Mouse (Mus musculus): Measurements from ENCODE around the gene Dcun1d5. TPM values are rescaled to one million over a fixed set of nuclear protein-coding genes. Genes with fewer than 3 reads are reported as not detected.
"Not testable (repeated sequence)": the region's sequence is repeated elsewhere in the genome, so short reads cannot be mapped to it uniquely, and the experiment has no call there.

Gene Dcun1d5
- polyA plus RNA-seq (2016; fragmentation: Nextera tagmentation; extraction: Ambion mirVana): 86.6 and 108 TPM in 2 replicates

DNA sequence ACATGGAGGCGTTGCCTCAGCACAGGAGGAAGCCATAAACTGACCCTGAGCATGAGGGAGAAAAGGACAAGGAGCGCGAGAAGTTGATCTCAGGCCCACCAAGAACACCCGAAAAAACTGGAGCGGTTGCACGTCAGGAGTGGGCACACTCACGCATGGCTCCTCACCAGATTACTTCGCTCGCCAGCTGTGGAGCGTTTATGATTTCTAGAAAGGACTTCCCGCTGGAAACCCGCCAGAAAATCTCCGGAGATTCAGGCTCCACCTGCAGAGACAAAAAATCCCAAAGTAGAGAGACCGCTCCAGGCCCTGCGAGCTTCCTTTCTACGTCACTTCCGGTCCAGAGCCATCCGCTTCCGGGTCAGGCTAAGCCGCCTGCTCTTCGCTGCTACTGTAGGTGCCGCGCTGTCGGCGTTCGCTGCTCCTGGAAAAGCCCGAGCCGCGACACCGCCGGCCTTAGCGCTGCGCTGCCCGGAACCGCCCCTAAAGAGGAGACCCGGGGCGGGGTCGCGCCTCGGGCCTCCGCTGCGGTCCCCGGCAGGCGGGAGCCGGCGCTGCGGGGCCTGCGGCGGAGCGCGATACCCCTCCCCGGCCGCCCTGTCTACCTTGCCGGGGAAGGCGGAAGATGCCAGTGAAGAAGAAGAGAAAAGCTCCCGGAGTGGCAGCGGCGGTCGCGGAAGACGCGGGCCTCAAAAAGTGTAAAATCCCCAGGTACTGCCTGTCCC is at the start of gene Dcun1d5, which contains the start of gene Dync2h1:
Gene Dcun1d5 (plus strand): TSS at position 349 of the 725 bp plus-strand sequence.
Gene Dync2h1 (minus strand): TSS at position 275 of the 725 bp plus-strand sequence.
- Histone ChIP-seq H3K27me3 (ENCODE audit: insufficient read depth, poor library complexity, severe bottlenecking) (no peaks in the 10 kb centered on the region), H3K4me3 (peak within 1 kb of the TSS; percentile 92), H3K4me1 (peaks cover 6% of the 10 kb centered on the region; the same call in 1 of the 2 replicates), H3K27ac (peak within 1 kb of the TSS; percentile 95), H3K36me3 (peaks cover 8% of the 10 kb centered on the region; the same call in 1 of the 2 replicates), H3K9me3 (no peaks in the 10 kb centered on the region)
- WGBS: under 1% methylated on average over 62 of the region's 62 CpGs
- DNase-seq (ENCODE audit: low spot score): peak; percentile 96

DNA sequence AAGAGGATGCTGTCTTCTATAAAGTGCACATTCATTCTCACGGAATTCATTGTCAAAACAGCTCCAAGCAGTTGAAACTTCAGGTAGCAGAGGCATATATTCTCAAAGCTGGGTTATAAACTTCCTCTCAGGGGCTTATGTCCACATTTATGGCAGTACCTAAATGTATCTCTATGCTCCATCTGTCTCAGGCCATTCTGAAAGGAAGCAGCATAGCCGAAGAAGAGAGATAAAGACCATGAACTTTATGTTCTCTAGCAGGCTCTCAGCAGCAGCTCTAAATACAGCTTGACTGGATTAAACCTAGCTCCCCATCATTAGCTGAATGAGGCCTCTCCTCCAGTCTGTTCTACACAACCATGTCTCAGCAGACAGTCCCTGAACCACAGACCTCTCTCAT is 29.9 kb upstream of the Dcun1d5 start:
- Histone ChIP-seq H3K27ac (no peak overlapping the region), H3K4me3 (no peak overlapping the region), H3K36me3 (peaks cover 28% of the 10 kb centered on the region; the same call in 1 of the 2 replicates), H3K9me3 (no peaks in the 10 kb centered on the region), H3K4me1 (no peaks in the 10 kb centered on the region), H3K27me3 (ENCODE audit: insufficient read depth, poor library complexity, severe bottlenecking) (no peaks in the 10 kb centered on the region)
- WGBS: 82% methylated on average over 2 of the region's 2 CpGs
- DNase-seq (ENCODE audit: low spot score): no peak

DNA sequence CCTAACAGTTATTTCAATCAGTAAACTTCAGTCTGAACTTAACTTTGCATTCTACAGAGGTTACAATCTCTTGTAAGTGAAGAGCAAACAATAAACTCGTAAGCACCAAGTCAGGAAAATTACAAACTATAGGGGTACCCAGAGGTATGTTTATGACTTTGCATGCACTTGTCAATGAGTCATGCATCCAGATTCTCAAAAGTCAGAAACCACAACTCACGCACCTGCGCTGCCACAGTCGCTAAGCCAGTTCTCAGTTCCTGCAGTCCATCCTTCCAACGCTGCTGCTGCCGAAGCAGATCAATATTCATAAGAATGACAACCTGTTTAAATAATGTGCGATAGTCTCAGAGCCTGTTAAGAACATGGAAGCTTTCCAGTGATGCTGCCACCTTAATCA is 25.7 kb upstream of the Dcun1d5 start:
- Histone ChIP-seq H3K4me1 (no peaks in the 10 kb centered on the region), H3K36me3 (peaks cover 30% of the 10 kb centered on the region; the same call in 1 of the 2 replicates), H3K9me3 (no peaks in the 10 kb centered on the region), H3K27ac (no peak overlapping the region), H3K27me3 (ENCODE audit: insufficient read depth, poor library complexity, severe bottlenecking) (no peaks in the 10 kb centered on the region), H3K4me3 (no peak overlapping the region)
- 89% methylated on average over 7 of the region's 7 CpGs for WGBS
- DNase-seq (ENCODE audit: low spot score): no peak

DNA sequence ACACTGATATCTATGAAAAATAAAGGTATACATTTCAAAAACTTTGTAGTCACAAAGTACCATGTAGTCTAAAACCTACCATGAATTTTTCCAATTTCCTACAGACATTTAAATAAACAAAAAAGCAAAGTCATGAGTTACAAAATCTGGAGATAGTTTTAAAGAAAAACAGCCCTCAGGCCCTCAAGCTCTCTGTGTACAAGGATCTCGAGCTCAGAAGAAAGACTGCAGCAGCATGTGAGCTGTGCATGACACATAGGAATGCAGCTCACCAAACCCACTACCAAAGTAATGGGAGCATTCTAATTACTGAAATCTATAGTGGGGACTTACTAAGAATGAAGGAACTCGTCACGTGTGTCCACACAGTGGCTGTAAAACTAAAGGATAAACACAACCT is 24.6 kb upstream of the Dcun1d5 start:
- Histone ChIP-seq H3K36me3 (peaks cover 26% of the 10 kb centered on the region; the same call in 1 of the 2 replicates), H3K4me3 (no peak overlapping the region), H3K9me3 (no peaks in the 10 kb centered on the region), H3K4me1 (no peaks in the 10 kb centered on the region), H3K27me3 (ENCODE audit: insufficient read depth, poor library complexity, severe bottlenecking) (no peaks in the 10 kb centered on the region), H3K27ac (no peak overlapping the region)
- WGBS: 73% methylated on average over 3 of the region's 3 CpGs
- no peak for DNase-seq (ENCODE audit: low spot score)

DNA sequence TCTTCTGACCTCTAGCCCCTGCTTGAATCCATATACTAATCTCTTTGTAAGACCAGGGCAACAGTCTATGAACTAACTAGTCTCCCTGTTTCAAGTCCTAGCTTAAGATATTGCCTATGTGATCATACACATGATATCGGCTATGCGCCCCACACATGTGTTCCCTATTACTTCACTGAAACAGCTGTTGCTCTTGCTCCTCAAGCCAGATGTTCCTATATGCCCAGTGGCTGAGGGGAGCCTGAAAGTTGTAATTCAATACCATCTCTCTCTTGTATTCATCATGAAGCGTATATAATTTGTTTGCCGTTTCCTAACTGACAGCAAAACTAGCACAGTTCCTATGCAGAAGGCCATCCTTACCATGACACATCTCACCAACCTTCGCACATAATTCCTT is 23.6 kb upstream of the Dcun1d5 start:
- Histone ChIP-seq H3K4me1 (no peaks in the 10 kb centered on the region), H3K27me3 (ENCODE audit: insufficient read depth, poor library complexity, severe bottlenecking) (no peaks in the 10 kb centered on the region), H3K9me3 (no peaks in the 10 kb centered on the region), H3K4me3 (no peak overlapping the region), H3K36me3 (peaks cover 25% of the 10 kb centered on the region), H3K27ac (no peak overlapping the region)
- WGBS: 93% methylated on average over 5 of the region's 5 CpGs
- DNase-seq (ENCODE audit: low spot score): no peak

DNA sequence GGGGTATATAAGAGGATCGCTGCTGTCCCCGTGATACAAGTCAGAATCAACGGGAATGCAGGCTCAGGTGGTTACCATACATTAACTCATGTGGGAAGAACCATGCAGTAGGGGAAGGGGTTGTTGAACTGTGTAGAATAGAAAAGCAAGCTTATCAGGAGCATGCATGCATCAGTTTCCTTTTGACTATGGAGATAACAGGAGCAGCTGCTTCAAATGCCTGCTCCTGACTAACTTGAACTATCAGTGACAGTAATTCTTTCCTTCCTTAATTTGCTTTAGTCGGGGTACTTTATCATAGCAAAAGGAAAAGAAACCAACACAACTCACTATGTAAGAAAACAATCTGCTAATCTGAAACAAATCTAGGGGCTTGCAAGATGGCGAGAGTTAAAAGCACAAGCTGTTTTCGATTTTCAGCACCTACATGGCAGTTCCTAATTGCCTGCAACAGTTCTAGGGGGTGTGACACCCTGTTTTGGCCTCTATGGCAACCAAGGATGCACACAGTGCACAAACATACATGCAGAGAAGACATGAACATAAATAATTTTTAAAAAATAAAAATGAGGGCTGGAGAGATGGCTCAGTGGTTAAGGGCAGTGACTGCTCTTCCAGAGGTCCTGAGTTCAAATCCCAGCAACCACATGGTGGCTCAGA is 16.9 kb upstream of the Dcun1d5 start:
- no peak for DNase-seq (ENCODE audit: low spot score)
- Histone ChIP-seq H3K27ac (no peak overlapping the region), H3K36me3 (peaks cover 20% of the 10 kb centered on the region), H3K4me3 (no peak overlapping the region), H3K27me3 (ENCODE audit: insufficient read depth, poor library complexity, severe bottlenecking) (no peaks in the 10 kb centered on the region), H3K4me1 (no peaks in the 10 kb centered on the region), H3K9me3 (no peaks in the 10 kb centered on the region)
- 71% methylated on average over 6 of the region's 6 CpGs for WGBS

DNA sequence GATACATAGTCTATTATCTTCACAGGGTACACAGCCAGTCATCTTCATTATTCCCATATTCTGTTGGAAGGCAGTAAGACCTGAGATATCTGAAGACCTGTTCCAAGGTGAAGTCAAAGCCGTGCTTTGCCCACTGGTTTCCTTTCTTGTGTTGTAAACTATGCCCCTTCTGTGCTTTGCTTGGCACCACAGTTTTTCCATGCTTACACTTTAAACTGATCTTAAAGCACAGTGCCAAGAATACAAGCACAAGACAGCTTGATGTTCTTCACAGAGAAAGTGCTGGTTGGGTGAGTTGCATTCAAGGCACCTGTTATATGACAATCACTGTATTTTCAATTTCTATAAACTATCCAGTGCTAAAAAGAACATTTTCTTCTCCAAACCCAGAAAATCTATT is 10.6 kb upstream of the Dcun1d5 start:
- Histone ChIP-seq H3K27ac (no peak overlapping the region), H3K36me3 (peaks cover 13% of the 10 kb centered on the region; the same call in 1 of the 2 replicates), H3K9me3 (no peaks in the 10 kb centered on the region), H3K4me3 (no peak overlapping the region), H3K27me3 (ENCODE audit: insufficient read depth, poor library complexity, severe bottlenecking) (no peaks in the 10 kb centered on the region), H3K4me1 (peaks cover 4% of the 10 kb centered on the region; the same call in 1 of the 2 replicates)
- no peak for DNase-seq (ENCODE audit: low spot score)
- WGBS: 86% methylated on average over 1 of the region's 1 CpGs

DNA sequence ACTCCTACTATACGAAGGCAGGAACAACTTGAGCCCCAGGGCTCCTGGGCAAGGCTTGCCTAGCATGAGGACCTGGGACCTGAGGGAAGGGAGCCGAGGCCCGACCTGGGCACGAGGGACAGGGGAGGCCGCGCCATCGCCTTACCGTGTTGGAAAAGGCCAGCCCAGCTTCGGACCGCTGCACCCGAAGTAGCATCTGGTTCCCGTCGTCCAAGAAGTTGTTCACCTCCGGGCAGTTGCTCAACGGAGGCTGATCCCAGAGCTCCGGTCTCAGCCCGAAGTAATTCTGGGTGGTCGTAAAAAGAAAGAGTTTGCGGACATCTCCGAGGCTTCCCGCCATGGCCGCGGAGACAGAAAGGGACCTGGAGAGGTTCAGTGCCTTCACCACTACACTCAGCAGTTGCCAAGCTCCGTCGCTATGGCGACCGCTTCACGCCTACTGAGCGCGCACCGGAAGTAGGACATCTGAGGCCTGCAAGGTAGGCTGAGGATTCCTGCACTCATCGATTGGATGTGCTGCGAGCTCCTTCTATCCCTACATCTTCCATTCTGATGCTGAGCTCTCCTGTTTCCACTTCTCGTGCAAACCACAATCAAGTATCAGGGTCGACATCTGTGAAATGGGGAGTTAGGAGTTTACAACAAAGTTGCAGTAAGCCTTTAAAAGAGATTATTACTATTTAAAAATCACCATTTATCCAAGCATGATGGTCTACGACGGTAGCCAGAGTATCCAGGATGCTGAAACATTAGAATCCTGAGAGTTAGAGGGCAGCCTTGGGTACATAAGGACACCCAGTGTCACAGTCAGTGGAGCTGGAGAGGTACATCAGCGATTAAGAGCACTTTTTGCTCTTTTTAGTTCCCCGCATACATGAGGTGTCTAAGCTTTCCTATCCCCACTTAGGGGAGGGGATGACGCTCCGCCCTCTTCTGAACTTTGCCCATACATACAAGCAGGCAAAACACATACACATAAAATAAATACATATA is 7.4 kb upstream of the Dcun1d5 start:
- DNase-seq (ENCODE audit: low spot score): peak; percentile 94
- peak overlapping the region; percentile 56 for H3K27ac ChIP-seq
- H3K36me3 ChIP-seq: peaks cover 11% of the 10 kb centered on the region; the same call in 1 of the 2 replicates
- H3K4me3 ChIP-seq: peak overlapping the region; percentile 69
- H3K9me3 ChIP-seq: no peaks in the 10 kb centered on the region
- peaks cover 4% of the 10 kb centered on the region; the same call in 1 of the 2 replicates for H3K4me1 ChIP-seq
- H3K27me3 ChIP-seq (ENCODE audit: insufficient read depth, poor library complexity, severe bottlenecking): no peaks in the 10 kb centered on the region
- WGBS: 11% methylated on average over 41 of the region's 41 CpGs

DNA sequence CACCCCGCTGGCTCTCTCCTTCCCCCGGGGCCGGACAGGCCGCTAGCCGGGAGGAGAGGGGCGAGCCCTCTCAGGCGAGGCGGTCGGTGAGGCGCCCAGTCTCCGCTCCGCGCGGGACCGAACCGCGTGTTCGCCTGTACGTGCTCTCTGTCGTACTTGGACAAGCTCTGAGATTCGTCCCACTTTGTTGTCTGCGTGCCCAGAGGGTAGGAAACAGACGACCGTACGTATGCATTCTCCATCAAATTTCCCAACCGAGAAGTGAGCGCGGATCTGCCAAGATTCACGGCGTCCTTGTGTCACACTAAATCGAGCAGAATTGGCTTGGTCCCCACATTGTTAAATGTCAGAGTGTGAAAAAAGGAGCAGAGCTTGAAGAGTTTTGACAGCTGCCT is 574 bp downstream of the Dcun1d5 start:
- Histone ChIP-seq H3K27me3 (ENCODE audit: insufficient read depth, poor library complexity, severe bottlenecking) (no peaks in the 10 kb centered on the region), H3K9me3 (no peaks in the 10 kb centered on the region), H3K36me3 (peaks cover 11% of the 10 kb centered on the region), H3K4me1 (peaks cover 6% of the 10 kb centered on the region; the same call in 1 of the 2 replicates), H3K4me3 (peak overlapping the region; percentile 92), H3K27ac (peak overlapping the region; percentile 95)
- under 1% methylated on average over 28 of the region's 31 CpGs for WGBS
- DNase-seq (ENCODE audit: low spot score): peak; percentile 79

DNA sequence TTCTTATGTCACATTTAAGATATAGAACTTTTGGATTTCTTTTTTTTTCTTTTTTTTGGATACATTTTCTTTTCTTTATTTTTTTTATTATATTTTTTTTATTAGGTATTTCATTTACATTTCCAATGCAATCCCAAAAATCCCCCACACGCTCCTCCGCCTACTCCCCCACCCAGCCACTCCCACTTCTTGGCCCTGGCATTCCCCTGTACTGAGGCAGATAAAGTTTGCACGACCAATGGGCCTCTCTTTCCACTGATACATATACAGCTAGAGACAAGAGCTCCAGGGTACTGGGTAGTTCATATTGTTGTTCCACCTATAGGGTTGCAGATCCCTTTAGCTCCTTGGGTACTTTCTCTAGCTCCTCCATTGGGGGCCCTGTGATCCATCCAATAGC is 6.4 kb downstream of the Dcun1d5 start:
- not testable (repeated sequence) for DNase-seq (ENCODE audit: low spot score); H3K4me3 ChIP-seq; H3K27me3 ChIP-seq (ENCODE audit: insufficient read depth, poor library complexity, severe bottlenecking); H3K4me1 ChIP-seq; H3K9me3 ChIP-seq; H3K27ac ChIP-seq
- 83% methylated on average over 3 of the region's 3 CpGs for WGBS
- H3K36me3 ChIP-seq: peaks cover 21% of the 10 kb centered on the region

DNA sequence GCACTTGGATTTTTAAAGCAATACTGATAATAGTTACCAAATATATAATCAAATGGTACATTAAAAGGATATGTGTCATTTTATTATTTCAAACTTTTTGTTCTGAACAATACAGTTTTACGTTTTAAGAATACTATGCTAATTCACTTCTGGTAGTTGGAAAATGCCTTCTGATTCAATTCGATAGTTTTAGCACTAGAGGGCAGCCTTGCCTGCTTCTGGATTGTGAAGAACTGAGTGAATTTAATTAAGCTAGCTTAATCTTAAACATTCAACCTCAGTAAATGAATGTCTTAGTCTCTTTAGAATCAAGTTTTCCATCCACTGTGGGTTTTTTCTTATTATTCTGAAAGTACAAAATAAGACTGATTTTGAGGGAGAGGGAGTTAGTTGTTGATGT is 31.9 kb downstream of the Dcun1d5 start:
- Histone ChIP-seq H3K4me3 (no peak overlapping the region), H3K36me3 (peaks cover 15% of the 10 kb centered on the region; the same call in 1 of the 2 replicates), H3K27ac (no peak overlapping the region), H3K9me3 (no peaks in the 10 kb centered on the region), H3K4me1 (no peaks in the 10 kb centered on the region), H3K27me3 (ENCODE audit: insufficient read depth, poor library complexity, severe bottlenecking) (no peaks in the 10 kb centered on the region)
- no peak for DNase-seq (ENCODE audit: low spot score)
- 41% methylated on average over 2 of the region's 2 CpGs for WGBS

DNA sequence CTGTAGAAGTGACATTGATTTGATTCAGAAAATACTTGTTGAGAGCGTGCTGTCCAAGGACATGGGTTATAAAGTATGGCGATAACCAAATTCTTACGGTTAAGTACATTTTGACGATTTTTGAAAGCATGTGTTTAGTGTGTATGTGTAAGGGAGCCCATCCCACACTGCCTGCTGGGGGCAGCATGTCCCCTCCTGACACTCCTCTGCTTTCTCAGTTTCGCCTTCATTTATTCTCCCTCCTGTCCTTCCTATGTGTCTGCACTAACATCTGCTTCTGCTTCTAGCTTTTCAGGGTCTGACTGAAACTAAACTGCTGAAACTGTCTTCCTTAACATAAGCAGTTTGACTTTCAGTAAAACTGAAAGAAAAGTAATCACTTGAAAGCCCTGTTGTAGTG is 36.7 kb downstream of the Dcun1d5 start:
- Histone ChIP-seq H3K9me3 (no peaks in the 10 kb centered on the region), H3K27me3 (ENCODE audit: insufficient read depth, poor library complexity, severe bottlenecking) (no peaks in the 10 kb centered on the region)
- WGBS: 86% methylated on average over 5 of the region's 5 CpGs

More for the DNA sequence above, 36.7 kb downstream of the Dcun1d5 start:
- DNase-seq (ENCODE audit: low spot score): no peak
- H3K27ac ChIP-seq: no peak overlapping the region
- no peaks in the 10 kb centered on the region for H3K4me1 ChIP-seq
- H3K36me3 ChIP-seq: no peaks in the 10 kb centered on the region
- no peak overlapping the region for H3K4me3 ChIP-seq

All from heart, embryonic 10.5 days (tissue).